Mouse (Mus musculus) adrenal gland, postnatal 36 days (tissue): ENCODE data around the gene Fxr2. TPM values are rescaled to one million over a fixed set of nuclear protein-coding genes. Genes with fewer than 3 reads are reported as not detected.
"Not testable (repeated sequence)": the region's sequence is repeated elsewhere in the genome, so short reads cannot be mapped to it uniquely, and the experiment has no call there.

ENCODE experiments used
- DNase-seq, 2 experiments: peaks; one replicate each; pipeline ENCODE4 v3.0.0; 2021; ENCODE audit warnings: mixed read lengths in 1 of 2
- microRNA-seq: library from miRNA; unstranded; fragments of <30 nt; microRNA quantifications from one replicate; pipeline ENCODE4 v1.2.0, GENCODE M21; 2021
- total RNA-seq, 2 experiments: library from RNA; stranded (reverse); gene quantifications; 2 replicates each; pipeline ENCODE4 v1.2.3; 2021

Gene Fxr2
- total RNA-seq, 2 experiments from 2014 or later, result 80.5 to 88.4 TPM

GRCm38 (mm10) chr11:69683576-69683975 lies 50.8 kb downstream of the Fxr2 start:
- DNase-seq, result no peak

GRCm38 (mm10) chr11:69684128-69684745 lies 51.4 kb downstream of the Fxr2 start:
- no peak for DNase-seq

- no peak for DNase-seq
Measured at GRCm38 (mm10) chr11:69684936-69685335, 52.1 kb downstream of the Fxr2 start.

GRCm38 (mm10) chr11:69685526-69686148 lies 52.8 kb downstream of the Fxr2 start, which contains the start of gene Tnfsf13:
Gene Tnfsf13, minus strand, starts transcription at chr11:69685784.
- peak; percentile 72 to 79 for DNase-seq

GRCm38 (mm10) chr11:69686377-69686776 lies 53.6 kb downstream of the Fxr2 start:
- peak; percentile 68 to 78 for DNase-seq

- DNase-seq, result no peak
Measured at GRCm38 (mm10) chr11:69687061-69687460, 54.3 kb downstream of the Fxr2 start.

- no peak for DNase-seq
Measured at GRCm38 (mm10) chr11:69689891-69690290, 57.1 kb downstream of the Fxr2 start.

GRCm38 (mm10) chr11:69692196-69692811 lies 59.5 kb downstream of the Fxr2 start:
- no peak for DNase-seq

- DNase-seq, result no peak
Measured at GRCm38 (mm10) chr11:69692863-69693262, 60.1 kb downstream of the Fxr2 start.

GRCm38 (mm10) chr11:69693421-69693965 lies 60.7 kb downstream of the Fxr2 start:
- DNase-seq, result no peak

- DNase-seq, result no peak
Measured at GRCm38 (mm10) chr11:69695046-69695360, 62.2 kb downstream of the Fxr2 start.

- DNase-seq, result peak; percentile 81 to 88
Measured at GRCm38 (mm10) chr11:69695361-69696181, 62.8 kb downstream of the Fxr2 start, which contains the start of the genes Tnfsf12 and Tnfsfm13. Gene Tnfsf12, minus strand, starts transcription at chr11:69695849. Gene Tnfsfm13, minus strand, starts transcription at chr11:69696098.

- DNase-seq, result no peak
Measured at GRCm38 (mm10) chr11:69697396-69697795, 64.6 kb downstream of the Fxr2 start.

GRCm38 (mm10) chr11:69698574-69698973 lies 65.8 kb downstream of the Fxr2 start:
- DNase-seq, result no peak

- DNase-seq, result peak in 1 of 2 experiments; percentile 46
Measured at GRCm38 (mm10) chr11:69699595-69699994, 66.8 kb downstream of the Fxr2 start.

- DNase-seq, result not testable (repeated sequence)
Measured at GRCm38 (mm10) chr11:69702886-69703285, 70.1 kb downstream of the Fxr2 start.

Small RNAs within 50 kb of the gene (microRNA-seq; reads per million reads assigned to microRNA genes)
- gene Mir1934 (5.5 reads per million, percentile 15 among the genes with 10 or more reads in this experiment), gene Mir467f (not detected)

Other genes starting within 250 kb of the Fxr2 start
- 100 to 1,000 TPM; 132 to 158 TPM for gene Naa38, start 237.5 kb upstream of the Fxr2 start, total RNA-seq
- gene Cyb5d1, start 237.4 kb upstream of the Fxr2 start, total RNA-seq, result 10 to 100 TPM; 49.0 to 50.9 TPM
- gene Tmem88, start 234.8 kb upstream of the Fxr2 start, total RNA-seq, result 10 to 100 TPM; 13.4 to 17.8 TPM
- gene Kdm6b, start 219.3 kb upstream of the Fxr2 start, total RNA-seq, result 10 to 100 TPM; 31.8 to 48.0 TPM
- under 1 TPM; 0.10 to 0.30 TPM for gene Dnah2, start 83.9 kb upstream of the Fxr2 start, total RNA-seq
- gene Efnb3, start 72.8 kb upstream of the Fxr2 start, total RNA-seq, result 1 to 10 TPM in 1 of 2 experiments, under 1 TPM in 1; 0.66 to 1.1 TPM
- 1 to 10 TPM; 9.2 to 9.7 TPM for gene Wrap53, start 52.7 kb upstream of the Fxr2 start, total RNA-seq
- 10 to 100 TPM; 63.3 to 64.7 TPM for gene Trp53, start 52.6 kb upstream of the Fxr2 start, total RNA-seq
- 10 to 100 TPM; 28.5 to 45.4 TPM for gene Atp1b2, start 27.0 kb upstream of the Fxr2 start, total RNA-seq
- not detected for gene Shbg, start 15.1 kb upstream of the Fxr2 start, total RNA-seq
- gene Sat2, start 11.0 kb upstream of the Fxr2 start, total RNA-seq, result 10 to 100 TPM in 1 of 2 experiments, 1 to 10 TPM in 1; 5.7 to 11.3 TPM
- not detected for gene Sox15, start 22.3 kb downstream of the Fxr2 start, total RNA-seq
- gene Mpdu1, start 29.7 kb downstream of the Fxr2 start, total RNA-seq, result 100 to 1,000 TPM in 1 of 2 experiments, 10 to 100 TPM in 1; 91.4 to 126 TPM
- gene Cd68, start 33.2 kb downstream of the Fxr2 start, total RNA-seq, result 10 to 100 TPM; 20.1 to 28.6 TPM
- gene Eif4a1, start 39.4 kb downstream of the Fxr2 start, total RNA-seq, result 100 to 1,000 TPM; 678 to 712 TPM
- gene Senp3, start 49.1 kb downstream of the Fxr2 start, total RNA-seq, result 10 to 100 TPM; 70.6 to 80.4 TPM
- 1 to 10 TPM; 1.7 to 2.5 TPM for gene Tnfsf13, start 52.8 kb downstream of the Fxr2 start, total RNA-seq
- 10 to 100 TPM; 21.5 to 22.9 TPM for gene Tnfsf12, start 62.9 kb downstream of the Fxr2 start, total RNA-seq
- gene Tnfsfm13, start 63.1 kb downstream of the Fxr2 start, total RNA-seq, result 1 to 10 TPM; 4.0 to 4.9 TPM
- 10 to 100 TPM; 86.4 to 90.3 TPM for gene Polr2a, start 125.6 kb downstream of the Fxr2 start, total RNA-seq
- gene Slc35g3, start 129.0 kb downstream of the Fxr2 start, total RNA-seq, result not detected
- 10 to 100 TPM; 57.7 to 63.8 TPM for gene Zbtb4, start 132.9 kb downstream of the Fxr2 start, total RNA-seq
- 1 to 10 TPM; 1.1 to 1.8 TPM for gene Chrnb1, start 163.0 kb downstream of the Fxr2 start, total RNA-seq
- gene Fgf11, start 168.9 kb downstream of the Fxr2 start, total RNA-seq, result 1 to 10 TPM; 3.9 to 8.6 TPM
- under 1 TPM; 0.17 to 0.26 TPM for gene Tmem102, start 172.6 kb downstream of the Fxr2 start, total RNA-seq
- gene Gm39566, start 182.3 kb downstream of the Fxr2 start, total RNA-seq, result not detected
- gene Spem2, start 185.5 kb downstream of the Fxr2 start, total RNA-seq, result not detected
- not detected for gene Spem1, start 189.2 kb downstream of the Fxr2 start, total RNA-seq
- 10 to 100 TPM; 14.4 to 22.3 TPM for gene Nlgn2, start 204.8 kb downstream of the Fxr2 start, total RNA-seq
- gene Tmem256, start 205.5 kb downstream of the Fxr2 start, total RNA-seq, result 100 to 1,000 TPM; 144 to 166 TPM
- gene Plscr3, start 213.4 kb downstream of the Fxr2 start, total RNA-seq, result 10 to 100 TPM; 49.3 to 50.4 TPM
- not detected for gene Tnk1, start 225.7 kb downstream of the Fxr2 start, total RNA-seq
- gene Tmem95, start 245.0 kb downstream of the Fxr2 start, total RNA-seq, result not detected
- 1 to 10 TPM; 4.2 to 5.4 TPM for gene Kctd11, start 248.4 kb downstream of the Fxr2 start, total RNA-seq